Mouse (Mus musculus): ENCODE data around the gene Cavin1.

The Cavin1 gene

GRCm38 (mm10) chr11:100981236-100981635, 10.5 kb upstream of the Cavin1 start:
- no peak for DNase-seq (ENCODE audit: low spot score)

GRCm38 (mm10) chr11:100980438-100980837, 9.8 kb upstream of the Cavin1 start:
- no peak for DNase-seq (ENCODE audit: low spot score)

- DNase-seq (ENCODE audit: low spot score), result no peak
These were observed 9.2 kb upstream of the Cavin1 start for GRCm38 (mm10) chr11:100979887-100980286.

- DNase-seq (ENCODE audit: low spot score), result no peak
These were observed 4.6 kb upstream of the Cavin1 start for GRCm38 (mm10) chr11:100975241-100975640.

- no peak for DNase-seq (ENCODE audit: low spot score)
These were observed 3.8 kb upstream of the Cavin1 start for GRCm38 (mm10) chr11:100974381-100974970.

- DNase-seq (ENCODE audit: low spot score), result no peak
These were observed 2.6 kb upstream of the Cavin1 start for GRCm38 (mm10) chr11:100973245-100973644.

- DNase-seq (ENCODE audit: low spot score), result no peak
These were observed 768 bp upstream of the Cavin1 start for GRCm38 (mm10) chr11:100971455-100971854.

GRCm38 (mm10) chr11:100969744-100970556, 737 bp downstream of the Cavin1 start:
- DNase-seq (ENCODE audit: low spot score), result no peak

- DNase-seq (ENCODE audit: low spot score), result no peak
These were observed 1.4 kb downstream of the Cavin1 start for GRCm38 (mm10) chr11:100969189-100969743.

GRCm38 (mm10) chr11:100968501-100968900, 2.2 kb downstream of the Cavin1 start:
- DNase-seq (ENCODE audit: low spot score), result no peak

- no peak for DNase-seq (ENCODE audit: low spot score)
These were observed 2.7 kb downstream of the Cavin1 start for GRCm38 (mm10) chr11:100967881-100968420.

GRCm38 (mm10) chr11:100967376-100967775, 3.3 kb downstream of the Cavin1 start:
- DNase-seq (ENCODE audit: low spot score), result no peak

- DNase-seq (ENCODE audit: low spot score), result no peak
These were observed 4.9 kb downstream of the Cavin1 start for GRCm38 (mm10) chr11:100965760-100966159.

GRCm38 (mm10) chr11:100964901-100965542, 5.7 kb downstream of the Cavin1 start:
- DNase-seq (ENCODE audit: low spot score), result no peak

- DNase-seq (ENCODE audit: low spot score), result no peak
These were observed 6.5 kb downstream of the Cavin1 start for GRCm38 (mm10) chr11:100964180-100964579.

- no peak for DNase-seq (ENCODE audit: low spot score)
These were observed 7.0 kb downstream of the Cavin1 start for GRCm38 (mm10) chr11:100963647-100964046.

- DNase-seq (ENCODE audit: low spot score), result no peak
These were observed 8.2 kb downstream of the Cavin1 start for GRCm38 (mm10) chr11:100962371-100962911.

- DNase-seq (ENCODE audit: low spot score), result no peak
These were observed 10.1 kb downstream of the Cavin1 start for GRCm38 (mm10) chr11:100960540-100960939.

- DNase-seq (ENCODE audit: low spot score), result no peak
These were observed 10.9 kb downstream of the Cavin1 start for GRCm38 (mm10) chr11:100959826-100960225.

- DNase-seq (ENCODE audit: low spot score), result no peak
These were observed 11.2 kb downstream of the Cavin1 start for GRCm38 (mm10) chr11:100959464-100959810.

GRCm38 (mm10) chr11:100958613-100959463, 11.8 kb downstream of the Cavin1 start:
- DNase-seq (ENCODE audit: low spot score), result no peak
